Mouse (Mus musculus): Measurements from ENCODE around the gene Shld1. TPM values are rescaled to one million over a fixed set of nuclear protein-coding genes. Genes with fewer than 3 reads are reported as not detected.

Gene Shld1
- 10 to 100 TPM; 12.2 to 13.8 TPM for total RNA-seq (2023)

DNA sequence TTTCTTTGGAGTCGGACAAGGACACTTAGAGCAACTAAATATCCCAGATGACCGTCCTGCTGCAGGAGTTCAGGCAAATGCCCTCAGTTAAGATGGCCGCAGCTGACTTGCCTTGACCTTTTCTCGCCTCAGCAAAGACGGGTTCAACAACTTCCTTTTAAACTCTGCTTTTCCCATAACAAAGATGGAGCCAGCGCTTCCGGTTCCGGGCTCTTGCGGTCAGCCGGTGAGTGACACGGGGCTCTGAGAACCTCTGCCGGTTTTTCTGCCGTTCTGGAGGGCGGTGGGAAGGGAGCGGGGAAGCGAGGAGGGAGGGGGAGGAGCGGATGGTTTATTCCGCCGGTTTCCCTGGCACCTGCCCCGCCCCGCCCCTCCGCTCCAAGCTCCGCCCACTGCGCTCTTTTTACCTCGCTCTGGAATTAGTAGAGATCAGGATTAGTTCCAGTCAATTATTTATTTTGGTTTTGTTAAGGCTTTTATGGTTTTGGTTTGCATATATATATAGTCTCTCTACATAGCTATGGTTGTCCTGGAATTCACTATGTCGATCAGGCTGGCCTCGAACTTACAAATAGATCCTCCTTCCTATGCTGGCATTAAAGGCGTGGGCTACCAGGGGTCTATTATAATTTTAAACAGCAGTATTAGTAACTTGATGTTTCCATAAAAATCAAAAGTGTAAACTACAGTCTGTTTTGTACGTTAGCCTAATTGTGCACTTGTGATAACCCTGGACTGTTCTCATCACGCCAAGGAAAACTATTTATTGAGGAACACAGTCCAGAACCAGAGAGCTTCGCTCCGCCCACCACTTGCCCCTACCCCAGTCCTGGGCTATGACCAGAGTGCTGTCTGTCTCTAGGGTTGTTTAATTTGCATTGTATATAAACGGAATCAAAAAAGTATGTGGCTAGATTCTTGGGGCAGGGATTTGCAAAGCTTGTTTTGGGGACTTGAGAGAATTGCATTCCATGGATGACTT is at the start of gene Shld1:
TSS of gene Shld1 (plus strand) at position 176 of the 982 bp plus-strand sequence.

GRCm38 (mm10) chr2:132780978-132781377 is 94.2 kb downstream of the Shld1 start, which contains the start of gene Chgb:
Gene Chgb (plus strand): TSS chr2:132781278.

Other genes starting within 250 kb of the Shld1 start
- 10 to 100 TPM; 84.5 to 87.0 TPM for gene Gpcpd1, start 99.2 kb upstream of the Shld1 start, total RNA-seq (2023)
- not detected for gene Chgb, start 94.3 kb downstream of the Shld1 start, total RNA-seq (2023)
- gene Trmt6, start 129.1 kb downstream of the Shld1 start, total RNA-seq (2023) = 1 to 10 TPM; 9.3 to 9.7 TPM
- gene Mcm8, start 129.2 kb downstream of the Shld1 start, total RNA-seq (2023) = 1 to 10 TPM; 4.0 to 4.5 TPM
- 1 to 10 TPM; 7.6 to 9.4 TPM for gene Crls1, start 159.7 kb downstream of the Shld1 start, total RNA-seq (2023)
- gene Lrrn4, start 194.0 kb downstream of the Shld1 start, total RNA-seq (2023) = under 1 TPM in 1 of 2 experiments, not detected in 1; 0.09 TPM

All from neutrophil, adult 83 days (primary cell).